Mouse (Mus musculus) MEL (cell line): ENCODE results near the gene Chka.

ENCODE experiments used
- CHD1 ChIP-seq: IDR thresholded peaks from 2 replicates; pipeline ENCODE4 v1.6.1; 2012; ENCODE audit warnings: low read depth, mild to moderate bottlenecking, inconsistent platforms, low read length, improper control_type of control experiment
- CTCF ChIP-seq, 3 experiments: IDR thresholded peaks in 2 of 3; conservative IDR thresholded peaks in 1 of 3; 2 replicates each; pipeline ENCODE4 v1.5.1; 2011 to 2012; ENCODE audit warnings: low read length in 3 of 3, low read depth in 2 of 3, mild to moderate bottlenecking in 2 of 3, improper control_type of control experiment in 1 of 3, inconsistent platforms in 1 of 3, mixed read lengths in 1 of 3, moderate library complexity in 1 of 3; ENCODE audit not compliant: control insufficient read depth in 1 of 3, insufficient read depth in 1 of 3, poor library complexity in 1 of 3, severe bottlenecking in 1 of 3
- GABPA ChIP-seq: IDR thresholded peaks from 2 replicates; pipeline ENCODE4 v1.6.1; 2012; ENCODE audit warnings: low read depth, mild to moderate bottlenecking, inconsistent platforms, low read length, improper control_type of control experiment, moderate library complexity
- MAZ ChIP-seq: IDR thresholded peaks from 2 replicates; pipeline ENCODE4 v1.6.1; 2012; ENCODE audit warnings: low read depth, mild to moderate bottlenecking, inconsistent platforms, low read length, improper control_type of control experiment
- MXI1 ChIP-seq: IDR thresholded peaks from 2 replicates; pipeline ENCODE4 v1.6.1; 2011; ENCODE audit warnings: mild to moderate bottlenecking, low read depth, low read length, improper control_type of control experiment
- POLR2AphosphoS2 ChIP-seq: IDR thresholded peaks from 2 replicates; pipeline ENCODE4 v1.6.1; 2011; ENCODE audit warnings: low read length, improper control_type of control experiment
- SMC3 ChIP-seq: IDR thresholded peaks from 2 replicates; pipeline ENCODE4 v1.6.1; 2011; ENCODE audit warnings: low read depth, low read length, improper control_type of control experiment

DNA sequence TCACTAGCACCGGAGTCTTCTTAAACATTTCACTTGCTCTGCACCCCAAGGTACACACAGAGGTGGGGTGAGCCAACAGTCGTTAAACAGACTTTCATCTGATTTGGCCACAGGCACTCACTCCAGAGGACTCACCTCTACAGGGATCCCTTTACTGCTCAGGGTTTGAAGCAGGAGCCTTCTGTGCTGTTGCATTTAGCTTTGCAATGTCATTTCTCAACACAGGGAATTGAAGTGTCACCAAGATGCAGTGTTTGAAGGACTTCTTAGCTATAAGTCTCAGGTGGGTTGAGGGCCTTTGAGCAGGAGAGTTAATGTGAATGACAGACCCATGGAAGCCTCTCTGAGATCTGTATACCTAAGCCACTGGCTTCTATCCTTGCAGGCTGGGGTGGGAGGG lies 7.9 kb upstream of the Chka start:
- TF ChIP-seq MXI1 (no peak), SMC3 (no peak), CTCF (IDR thresholded peaks at IDR 0.05 in 2 of 3, conservative IDR thresholded peaks at IDR 0.05 in 1 of 3; ENCODE audit: control insufficient read depth in 1 of 3, insufficient read depth in 1 of 3, low read depth in 2 of 3, low read length in 3 of 3, poor library complexity in 1 of 3, severe bottlenecking in 1 of 3) (no peak), POLR2AphosphoS2 (no peak), CHD1 (no peak), MAZ (no peak), GABPA (no peak)
